Mouse (Mus musculus) megakaryocyte, adult 5-6 weeks (primary cell): ENCODE results near the gene Kcnq1. TPM values are rescaled to one million over a fixed set of nuclear protein-coding genes. Genes with fewer than 3 reads are reported as not detected.

Experiments used
- ATAC-seq: 2 replicates; pipeline ENCODE4 v1.8.0; 2016; ENCODE audit warnings: mild to moderate bottlenecking, inconsistent platforms; ENCODE audit not compliant: poor library complexity, severe bottlenecking
- total RNA-seq, 2 experiments: library from RNA; stranded (forward) in 1 of 2; stranded (reverse) in 1 of 2; fragments of 153-499, 151-499 nt in 1 of 2; fragments of 221-1000, 200-1000 nt in 1 of 2; gene quantifications; 2 replicates each; pipeline versions ENCODE4 v1.2.3 to v1.2.4; 2015 to 2017

The Kcnq1 gene
- total RNA-seq, 2 experiments from 2014 or later = not detected

- no peak for ATAC-seq
Observed at GRCm38 (mm10) chr7:143447130-143447529, 341.0 kb downstream of the Kcnq1 start.

GRCm38 (mm10) chr7:143458963-143459331 is 352.8 kb downstream of the Kcnq1 start:
- no peak for ATAC-seq

- ATAC-seq = no peak
Observed at GRCm38 (mm10) chr7:143459332-143460211, 353.4 kb downstream of the Kcnq1 start.

GRCm38 (mm10) chr7:143460217-143460834 is 354.2 kb downstream of the Kcnq1 start:
- ATAC-seq = no peak

- peak; percentile 86 for ATAC-seq
Observed at GRCm38 (mm10) chr7:143460874-143461273, 354.7 kb downstream of the Kcnq1 start, which contains the start of gene Cdkn1c. TSS of gene Cdkn1c (minus strand) at chr7:143461050.

- ATAC-seq = no peak
Observed at GRCm38 (mm10) chr7:143461294-143461870, 355.2 kb downstream of the Kcnq1 start.

GRCm38 (mm10) chr7:143461920-143462319 is 355.8 kb downstream of the Kcnq1 start:
- ATAC-seq = no peak

- ATAC-seq = no peak
Observed at GRCm38 (mm10) chr7:143462516-143462915, 356.4 kb downstream of the Kcnq1 start.

- ATAC-seq = peak; percentile 45
Observed at GRCm38 (mm10) chr7:143463865-143464415, 357.8 kb downstream of the Kcnq1 start.

- no peak for ATAC-seq
Observed at GRCm38 (mm10) chr7:143464811-143465560, 358.8 kb downstream of the Kcnq1 start.

- ATAC-seq = peak; percentile 74
Observed at GRCm38 (mm10) chr7:143466099-143466677, 360.0 kb downstream of the Kcnq1 start.

GRCm38 (mm10) chr7:143467714-143468113 is 361.6 kb downstream of the Kcnq1 start:
- no peak for ATAC-seq

GRCm38 (mm10) chr7:143469946-143470345 is 363.8 kb downstream of the Kcnq1 start:
- peak; percentile 61 for ATAC-seq

- peak; percentile 72 for ATAC-seq
Observed at GRCm38 (mm10) chr7:143473347-143474101, 367.4 kb downstream of the Kcnq1 start, which contains the start of gene Slc22a18. TSS of gene Slc22a18 (plus strand) at chr7:143473736.

- ATAC-seq = no peak
Observed at GRCm38 (mm10) chr7:143474811-143475210, 368.6 kb downstream of the Kcnq1 start.

- no peak for ATAC-seq
Observed at GRCm38 (mm10) chr7:143475876-143476275, 369.7 kb downstream of the Kcnq1 start.
